Mouse (Mus musculus): ENCODE data around the gene Il1a. TPM values are rescaled to one million over a fixed set of nuclear protein-coding genes. Genes with fewer than 3 reads are reported as not detected.

The Il1a gene
- total RNA-seq, 2 experiments from 2014 or later: 0.44 to 0.50 TPM

- TF ChIP-seq CTCF (IDR thresholded peaks at IDR 0.05): no peak
- no peak for DNase-seq (ENCODE audit: extremely low spot score in 1 of 2, low spot score in 2 of 2)
- H3K27ac ChIP-seq: no peak overlapping the region
- intact Hi-C loops (cut with DNase I): no loop called here
- no peak overlapping the region for H3K4me3 ChIP-seq
These were observed 48.5 kb downstream of the Il1a start for GRCm38 (mm10) chr2:129261151-129261794.

GRCm38 (mm10) chr2:129260646-129261045 is 49.1 kb downstream of the Il1a start:
- TF ChIP-seq CTCF (IDR thresholded peaks at IDR 0.05): no peak
- DNase-seq (ENCODE audit: extremely low spot score in 1 of 2, low spot score in 2 of 2): no peak
- no peak overlapping the region for H3K27ac ChIP-seq
- intact Hi-C loops (cut with DNase I): no loop called here
- no peak overlapping the region for H3K4me3 ChIP-seq

GRCm38 (mm10) chr2:129258475-129259211 is 51.1 kb downstream of the Il1a start:
- peak; percentile 57 to 59 for DNase-seq (ENCODE audit: extremely low spot score in 1 of 2, low spot score in 2 of 2)
- no peak overlapping the region for H3K4me3 ChIP-seq
- TF ChIP-seq CTCF (IDR thresholded peaks at IDR 0.05): peak; percentile 87
- no peak overlapping the region for H3K27ac ChIP-seq
- intact Hi-C loops (cut with DNase I): loop anchor here (1.0 to 10.0 kb wide), 4 partner anchors 84 to 394 kb away; partner anchors contain the start of gene Fbln7

GRCm38 (mm10) chr2:129258056-129258455 is 51.7 kb downstream of the Il1a start:
- intact Hi-C loops (cut with DNase I): loop anchor here (2.0 to 10.0 kb wide), 3 partner anchors 177 to 393 kb away; partner anchors contain the start of gene Fbln7
- no peak for DNase-seq (ENCODE audit: extremely low spot score in 1 of 2, low spot score in 2 of 2)
- Histone ChIP-seq H3K27ac (no peak overlapping the region), H3K4me3 (no peak overlapping the region)
- TF ChIP-seq CTCF (IDR thresholded peaks at IDR 0.05): no peak

GRCm38 (mm10) chr2:129256006-129256405 is 53.8 kb downstream of the Il1a start:
- TF ChIP-seq CTCF (IDR thresholded peaks at IDR 0.05): no peak
- Histone ChIP-seq H3K27ac (no peak overlapping the region), H3K4me3 (no peak overlapping the region)
- DNase-seq (ENCODE audit: extremely low spot score in 1 of 2, low spot score in 2 of 2): no peak
- intact Hi-C loops (cut with DNase I): loop anchor here (5.0 to 10.0 kb wide), 2 partner anchors 309 to 391 kb away; partner anchors contain the start of gene Fbln7

- DNase-seq (ENCODE audit: extremely low spot score in 1 of 2, low spot score in 2 of 2): no peak
- Histone ChIP-seq H3K4me3 (no peak overlapping the region), H3K27ac (no peak overlapping the region)
- TF ChIP-seq CTCF (IDR thresholded peaks at IDR 0.05): no peak
- intact Hi-C loops (cut with DNase I): loop anchor here (10.0 kb wide), 1 partner anchor 389 kb away; the partner anchor contains the start of gene Fbln7
These were observed 55.7 kb downstream of the Il1a start for GRCm38 (mm10) chr2:129254076-129254475.

GRCm38 (mm10) chr2:129253631-129253970 is 56.2 kb downstream of the Il1a start:
- TF ChIP-seq CTCF (IDR thresholded peaks at IDR 0.05): no peak
- intact Hi-C loops (cut with DNase I): loop anchor here (10.0 kb wide), 1 partner anchor 389 kb away; the partner anchor contains the start of gene Fbln7
- no peak for DNase-seq (ENCODE audit: extremely low spot score in 1 of 2, low spot score in 2 of 2)
- Histone ChIP-seq H3K4me3 (no peak overlapping the region), H3K27ac (no peak overlapping the region)

GRCm38 (mm10) chr2:129252836-129253630 is 56.7 kb downstream of the Il1a start:
- DNase-seq (ENCODE audit: extremely low spot score in 1 of 2, low spot score in 2 of 2): no peak
- H3K27ac ChIP-seq: no peak overlapping the region
- intact Hi-C loops (cut with DNase I): loop anchor here (10.0 kb wide), 1 partner anchor 388 kb away; the partner anchor contains the start of gene Fbln7
- no peak overlapping the region for H3K4me3 ChIP-seq
- TF ChIP-seq CTCF (IDR thresholded peaks at IDR 0.05): no peak

Other genes with a start within 250 kb of the Il1a start
- 10 to 100 TPM; 64.0 to 70.2 TPM for gene Ttl, start 244.0 kb downstream of the Il1a start, total RNA-seq (2021)
- gene Polr1b, start 209.0 kb downstream of the Il1a start, total RNA-seq (2021): 10 to 100 TPM; 23.5 to 27.7 TPM
- gene Chchd5, start 180.3 kb downstream of the Il1a start, total RNA-seq (2021): 10 to 100 TPM; 10.2 to 12.2 TPM
- gene Slc20a1, start 111.2 kb downstream of the Il1a start, total RNA-seq (2021): 100 to 1,000 TPM; 161 to 164 TPM
- gene Ckap2l, start 12.8 kb downstream of the Il1a start, total RNA-seq (2021): under 1 TPM; 0.59 to 0.63 TPM
- gene Il1b, start 61.2 kb upstream of the Il1a start, total RNA-seq (2021): 1 to 10 TPM in 1 of 2 experiments, under 1 TPM in 1; 0.42 to 1.1 TPM
- gene F830045P16Rik, start 226.6 kb upstream of the Il1a start, total RNA-seq (2021): 1 to 10 TPM in 1 of 2 experiments, under 1 TPM in 1; 0.47 to 1.3 TPM

All from left cerebral cortex, adult 2 months (tissue).